Mouse (Mus musculus) brown adipose tissue, adult 24 weeks (tissue): ENCODE results near the gene Nagk. TPM values are rescaled to one million over a fixed set of nuclear protein-coding genes. Genes with fewer than 3 reads are reported as not detected.
"Not testable (repeated sequence)": the region's sequence is repeated elsewhere in the genome, so short reads cannot be mapped to it uniquely, and the experiment has no call there.

Experiments
- H3K27ac ChIP-seq: fragments of 200-500 bp; replicated peaks from 2 replicates; pipeline ENCODE4 v1.5.1; 2012; ENCODE audit warnings: low read depth, mild to moderate bottlenecking, low read length
- H3K4me1 ChIP-seq: fragments of 200-500 bp; 2 replicates; pipeline ENCODE4 v1.6.1; 2012; ENCODE audit warnings: low read length, mixed read lengths; ENCODE audit not compliant: control insufficient read depth, insufficient read depth, insufficient read length
- H3K4me3 ChIP-seq: fragments of 200-500 bp; 2 replicates; pipeline ENCODE4 v1.5.1; 2012; ENCODE audit warnings: low read depth, mild to moderate bottlenecking, low read length, moderate library complexity; ENCODE audit not compliant: insufficient read depth
- polyA plus RNA-seq: library from polyadenylated mRNA; stranded (reverse); fragments of >200 nt; gene quantifications from 2 replicates; pipeline ENCODE4 v1.2.4, GENCODE M21; 2012; ENCODE audit not compliant: missing spikeins, insufficient read depth, insufficient read length

Nagk gene
- polyA plus RNA-seq, 1 experiment = 26.6 TPM

- Histone ChIP-seq H3K4me3 (no peak overlapping the region), H3K27ac (no peak overlapping the region), H3K4me1 (no peaks in the 10 kb centered on the region)
Measured at GRCm38 (mm10) chr6:83786426-83786825, 8.4 kb upstream of the Nagk start.

- no peak overlapping the region for H3K27ac ChIP-seq
- no peaks in the 10 kb centered on the region for H3K4me1 ChIP-seq
- H3K4me3 ChIP-seq = no peak overlapping the region
Measured at GRCm38 (mm10) chr6:83788554-83788953, 6.2 kb upstream of the Nagk start.

- not testable (repeated sequence) for H3K27ac ChIP-seq, H3K4me3 ChIP-seq, H3K4me1 ChIP-seq
Measured at GRCm38 (mm10) chr6:83790533-83790932, 4.2 kb upstream of the Nagk start.

- H3K4me3 ChIP-seq = no peak overlapping the region
- H3K4me1 ChIP-seq = no peaks in the 10 kb centered on the region; the same call in 1 of the 2 replicates
- H3K27ac ChIP-seq = no peak overlapping the region
Measured at GRCm38 (mm10) chr6:83791251-83791890, 3.4 kb upstream of the Nagk start.

GRCm38 (mm10) chr6:83795492-83795900 is 714 bp downstream of the Nagk start:
- no peaks in the 10 kb centered on the region; the same call in 1 of the 2 replicates for H3K4me1 ChIP-seq
- H3K27ac ChIP-seq = peak overlapping the region; percentile 93
- peak overlapping the region; percentile 82 for H3K4me3 ChIP-seq

- H3K4me1 ChIP-seq = no peaks in the 10 kb centered on the region; the same call in 1 of the 2 replicates
- no peak overlapping the region for H3K4me3 ChIP-seq
- H3K27ac ChIP-seq = no peak overlapping the region
Measured at GRCm38 (mm10) chr6:83796686-83797085, 1.9 kb downstream of the Nagk start.

- Histone ChIP-seq H3K4me1 (no peaks in the 10 kb centered on the region), H3K4me3 (no peak overlapping the region), H3K27ac (no peak overlapping the region)
Measured at GRCm38 (mm10) chr6:83802033-83802432, 7.3 kb downstream of the Nagk start.

GRCm38 (mm10) chr6:83802846-83803245 is 8.1 kb downstream of the Nagk start:
- Histone ChIP-seq H3K4me3 (no peak overlapping the region), H3K27ac (no peak overlapping the region), H3K4me1 (no peaks in the 10 kb centered on the region)

GRCm38 (mm10) chr6:83815801-83816200 is 21.0 kb downstream of the Nagk start:
- Histone ChIP-seq H3K4me1 (no peaks in the 10 kb centered on the region), H3K27ac (no peak overlapping the region), H3K4me3 (no peak overlapping the region)

- Histone ChIP-seq H3K4me1 (no peaks in the 10 kb centered on the region), H3K27ac (no peak overlapping the region), H3K4me3 (no peak overlapping the region)
Measured at GRCm38 (mm10) chr6:83818996-83819395, 24.2 kb downstream of the Nagk start.

GRCm38 (mm10) chr6:83820727-83821515 is 26.1 kb downstream of the Nagk start:
- Histone ChIP-seq H3K27ac (no peak overlapping the region), H3K4me3 (no peak overlapping the region), H3K4me1 (peaks cover 2% of the 10 kb centered on the region; the same call in 1 of the 2 replicates)

GRCm38 (mm10) chr6:83821856-83822255 is 27.1 kb downstream of the Nagk start:
- Histone ChIP-seq H3K4me1 (peaks cover 2% of the 10 kb centered on the region; the same call in 1 of the 2 replicates), H3K27ac (no peak overlapping the region)

GRCm38 (mm10) chr6:83830941-83831605 is 36.3 kb downstream of the Nagk start:
- H3K27ac ChIP-seq = no peak overlapping the region
- peak overlapping the region; percentile 71 for H3K4me3 ChIP-seq
- no peaks in the 10 kb centered on the region for H3K4me1 ChIP-seq

More at GRCm38 (mm10) chr6:83821856-83822255, 27.1 kb downstream of the Nagk start:
- no peak overlapping the region for H3K4me3 ChIP-seq

- H3K4me3 ChIP-seq = peak within 1 kb of the TSS; percentile 71
- H3K4me1 ChIP-seq = no peaks in the 10 kb centered on the region
- H3K27ac ChIP-seq = peak within 1 kb of the TSS; percentile 3; the same call in 1 of the 2 replicates
Measured at GRCm38 (mm10) chr6:83831606-83832123, 36.9 kb downstream of the Nagk start, which contains the start of gene Paip2b. Gene Paip2b, minus strand, starts transcription at chr6:83831741.

GRCm38 (mm10) chr6:83832393-83832792 is 37.6 kb downstream of the Nagk start:
- H3K4me3 ChIP-seq = peak overlapping the region; percentile 18; the same call in 1 of the 2 replicates
- peak overlapping the region; percentile 3; the same call in 1 of the 2 replicates for H3K27ac ChIP-seq

More at GRCm38 (mm10) chr6:83832393-83832792, 37.6 kb downstream of the Nagk start:
- H3K4me1 ChIP-seq = not testable (repeated sequence)
